Mouse (Mus musculus): ENCODE data around the gene AW011738. TPM values are rescaled to one million over a fixed set of nuclear protein-coding genes. Genes with fewer than 3 reads are reported as not detected.

AW011738 gene
- polyA plus RNA-seq, 1 experiment from 2014 or later: 3.2 TPM

GRCm38 (mm10) chr4:156188162-156188810, 14.8 kb upstream of the AW011738 start:
- 70% methylated on average over 5 of the region's 5 CpGs for WGBS
- Histone ChIP-seq H3K9ac (peak overlapping the region; percentile 68; the same call in 1 of the 2 replicates), H3K27me3 (replicated peaks) (no peaks in the 10 kb centered on the region), H3K4me1 (peaks cover 81% of the 10 kb centered on the region), H3K9me3 (no peaks in the 10 kb centered on the region), H3K4me2 (peak overlapping the region; percentile 41; the same call in 1 of the 2 replicates), H3K27ac (replicated peaks) (peak overlapping the region; percentile 64), H3K36me3 (peaks cover 46% of the 10 kb centered on the region), H3K4me3 (no peak overlapping the region)
- no peak for ATAC-seq (ENCODE audit: extremely low read depth, insufficient number of reproducible peaks, low FRiP score, low TSS enrichment)

- Histone ChIP-seq H3K27me3 (replicated peaks) (no peaks in the 10 kb centered on the region), H3K36me3 (peaks cover 46% of the 10 kb centered on the region), H3K9ac (peak overlapping the region; percentile 68), H3K9me3 (no peaks in the 10 kb centered on the region), H3K4me3 (no peak overlapping the region), H3K27ac (replicated peaks) (peak overlapping the region; percentile 64), H3K4me1 (peaks cover 86% of the 10 kb centered on the region), H3K4me2 (peak overlapping the region; percentile 41)
- ATAC-seq (ENCODE audit: extremely low read depth, insufficient number of reproducible peaks, low FRiP score, low TSS enrichment): 0 out of 2 replicates have a peak, but pooled peaks have one; percentile 20
- WGBS: 18% methylated on average over 6 of the region's 6 CpGs
Observed at GRCm38 (mm10) chr4:156188811-156189323, 14.2 kb upstream of the AW011738 start.

GRCm38 (mm10) chr4:156192421-156193199, 10.5 kb upstream of the AW011738 start:
- Histone ChIP-seq H3K27ac (replicated peaks) (peak overlapping the region; percentile 34), H3K4me3 (no peak overlapping the region), H3K9me3 (no peaks in the 10 kb centered on the region), H3K9ac (peak overlapping the region; percentile 1; the same call in 1 of the 2 replicates), H3K4me1 (peaks cover 80% of the 10 kb centered on the region), H3K36me3 (peaks cover 45% of the 10 kb centered on the region), H3K4me2 (peak overlapping the region; percentile 16), H3K27me3 (replicated peaks) (no peaks in the 10 kb centered on the region)
- WGBS: 42% methylated on average over 8 of the region's 8 CpGs
- ATAC-seq (ENCODE audit: extremely low read depth, insufficient number of reproducible peaks, low FRiP score, low TSS enrichment): no peak

DNA sequence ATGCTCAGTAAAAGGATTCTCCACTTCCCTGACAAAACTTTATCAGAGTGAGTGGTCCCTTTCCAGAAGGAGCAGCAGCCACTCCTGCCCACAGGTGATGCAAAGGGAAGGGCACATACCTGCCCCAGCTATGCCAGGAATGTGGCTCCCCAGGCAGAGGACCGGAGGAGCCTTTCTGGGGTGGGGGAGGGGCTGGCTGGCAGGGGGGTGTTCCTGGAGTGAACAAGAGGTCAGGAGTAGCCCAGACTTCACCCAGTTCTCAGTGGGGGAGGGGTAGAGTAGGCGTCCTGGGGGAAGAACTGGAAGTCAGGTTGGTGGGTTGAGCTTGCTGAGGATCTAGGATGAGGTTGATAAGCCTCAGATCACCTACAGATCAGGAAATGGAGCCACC, 9.9 kb upstream of the AW011738 start:
- peak overlapping the region; percentile 34 for H3K27ac ChIP-seq (replicated peaks)
- no peak for ATAC-seq (ENCODE audit: extremely low read depth, insufficient number of reproducible peaks, low FRiP score, low TSS enrichment)
- peak overlapping the region; percentile 1; the same call in 1 of the 2 replicates for H3K9ac ChIP-seq
- H3K9me3 ChIP-seq: no peaks in the 10 kb centered on the region
- peaks cover 74% of the 10 kb centered on the region for H3K4me1 ChIP-seq
- WGBS: 19% methylated on average over 2 of the region's 2 CpGs
- no peaks in the 10 kb centered on the region for H3K27me3 ChIP-seq (replicated peaks)
- H3K36me3 ChIP-seq: peaks cover 45% of the 10 kb centered on the region
- H3K4me3 ChIP-seq: no peak overlapping the region
- no peak overlapping the region for H3K4me2 ChIP-seq

DNA sequence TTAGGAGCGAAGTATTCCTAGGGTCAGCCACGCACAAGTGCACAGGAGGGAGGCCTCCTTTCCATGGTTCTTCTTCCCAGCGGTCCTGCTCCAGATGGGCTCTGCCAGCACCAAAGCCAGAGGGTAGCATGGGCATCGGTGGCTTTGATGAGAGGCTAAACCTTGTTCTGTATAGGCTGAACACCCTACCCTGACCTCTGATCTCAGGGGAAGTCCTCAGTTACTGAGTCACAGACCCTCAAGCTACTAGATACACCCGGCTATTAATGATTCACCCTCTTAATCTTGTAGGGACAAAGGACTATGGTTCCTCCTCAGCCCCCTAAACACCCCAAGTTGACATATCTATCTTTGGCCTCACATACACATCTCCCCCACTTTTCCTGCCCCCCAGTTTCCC, 9.2 kb upstream of the AW011738 start:
- H3K4me1 ChIP-seq: peaks cover 67% of the 10 kb centered on the region
- 0 out of 2 replicates have a peak overlapping the region, but pooled peaks have one; percentile 1 for H3K9ac ChIP-seq
- H3K4me3 ChIP-seq: no peak overlapping the region
- peaks cover 45% of the 10 kb centered on the region for H3K36me3 ChIP-seq
- H3K9me3 ChIP-seq: no peaks in the 10 kb centered on the region
- no peaks in the 10 kb centered on the region for H3K27me3 ChIP-seq (replicated peaks)
- no peak overlapping the region for H3K4me2 ChIP-seq
- no peak overlapping the region for H3K27ac ChIP-seq (replicated peaks)
- WGBS: 72% methylated on average over 5 of the region's 5 CpGs
- ATAC-seq (ENCODE audit: extremely low read depth, insufficient number of reproducible peaks, low FRiP score, low TSS enrichment): no peak

GRCm38 (mm10) chr4:156194346-156194745, 8.8 kb upstream of the AW011738 start:
- ATAC-seq (ENCODE audit: extremely low read depth, insufficient number of reproducible peaks, low FRiP score, low TSS enrichment): no peak
- 60% methylated on average over 6 of the region's 6 CpGs for WGBS
- no peak overlapping the region for H3K27ac ChIP-seq (replicated peaks)
- H3K4me1 ChIP-seq: peaks cover 62% of the 10 kb centered on the region
- peak overlapping the region; percentile 25; the same call in 1 of the 2 replicates for H3K9ac ChIP-seq
- H3K9me3 ChIP-seq: no peaks in the 10 kb centered on the region
- peaks cover 45% of the 10 kb centered on the region for H3K36me3 ChIP-seq
- peak overlapping the region; percentile 3; the same call in 1 of the 2 replicates for H3K4me2 ChIP-seq
- no peak overlapping the region for H3K4me3 ChIP-seq
- no peaks in the 10 kb centered on the region for H3K27me3 ChIP-seq (replicated peaks)

GRCm38 (mm10) chr4:156195927-156196870, 6.9 kb upstream of the AW011738 start:
- H3K4me3 ChIP-seq: peak overlapping the region; percentile 91
- peak overlapping the region; percentile 95 for H3K9ac ChIP-seq
- peaks cover 47% of the 10 kb centered on the region for H3K4me1 ChIP-seq
- peaks cover 32% of the 10 kb centered on the region for H3K36me3 ChIP-seq
- H3K4me2 ChIP-seq: peak overlapping the region; percentile 90
- no peak for ATAC-seq (ENCODE audit: extremely low read depth, insufficient number of reproducible peaks, low FRiP score, low TSS enrichment)
- H3K27ac ChIP-seq (replicated peaks): peak overlapping the region; percentile 85
- no peaks in the 10 kb centered on the region for H3K9me3 ChIP-seq
- 3% methylated on average over 35 of the region's 35 CpGs for WGBS
- no peaks in the 10 kb centered on the region for H3K27me3 ChIP-seq (replicated peaks)

GRCm38 (mm10) chr4:156197131-156197828, 5.8 kb upstream of the AW011738 start, which contains the start of gene Agrn:
TSS of gene Agrn (minus strand) at chr4:156197488.
- peaks cover 48% of the 10 kb centered on the region for H3K4me1 ChIP-seq
- ATAC-seq (ENCODE audit: extremely low read depth, insufficient number of reproducible peaks, low FRiP score, low TSS enrichment): peak; percentile 81
- peaks cover 21% of the 10 kb centered on the region for H3K36me3 ChIP-seq
- H3K9me3 ChIP-seq: no peaks in the 10 kb centered on the region
- H3K9ac ChIP-seq: peak within 1 kb of the TSS; percentile 95
- peak within 1 kb of the TSS; percentile 90 for H3K4me2 ChIP-seq
- under 1% methylated on average over 38 of the region's 88 CpGs for WGBS
- H3K27me3 ChIP-seq (replicated peaks): no peaks in the 10 kb centered on the region
- H3K27ac ChIP-seq (replicated peaks): peak within 1 kb of the TSS; percentile 93
- peak within 1 kb of the TSS; percentile 91 for H3K4me3 ChIP-seq

GRCm38 (mm10) chr4:156197829-156198205, 5.3 kb upstream of the AW011738 start:
- H3K4me2 ChIP-seq: peak overlapping the region; percentile 90
- peak; percentile 87 for ATAC-seq (ENCODE audit: extremely low read depth, insufficient number of reproducible peaks, low FRiP score, low TSS enrichment)
- H3K4me1 ChIP-seq: peaks cover 48% of the 10 kb centered on the region
- peak overlapping the region; percentile 93 for H3K27ac ChIP-seq (replicated peaks)
- under 1% methylated on average over 26 of the region's 26 CpGs for WGBS
- H3K4me3 ChIP-seq: peak overlapping the region; percentile 91
- H3K36me3 ChIP-seq: peaks cover 20% of the 10 kb centered on the region
- H3K9ac ChIP-seq: peak overlapping the region; percentile 86
- H3K9me3 ChIP-seq: no peaks in the 10 kb centered on the region
- no peaks in the 10 kb centered on the region for H3K27me3 ChIP-seq (replicated peaks)
